Mouse (Mus musculus): ENCODE measurements around the gene Zfp282. TPM values are rescaled to one million over a fixed set of nuclear protein-coding genes. Genes with fewer than 3 reads are reported as not detected.

Zfp282 gene
- total RNA-seq, 2 experiments from 2014 or later = 10.2 to 10.4 TPM

DNA sequence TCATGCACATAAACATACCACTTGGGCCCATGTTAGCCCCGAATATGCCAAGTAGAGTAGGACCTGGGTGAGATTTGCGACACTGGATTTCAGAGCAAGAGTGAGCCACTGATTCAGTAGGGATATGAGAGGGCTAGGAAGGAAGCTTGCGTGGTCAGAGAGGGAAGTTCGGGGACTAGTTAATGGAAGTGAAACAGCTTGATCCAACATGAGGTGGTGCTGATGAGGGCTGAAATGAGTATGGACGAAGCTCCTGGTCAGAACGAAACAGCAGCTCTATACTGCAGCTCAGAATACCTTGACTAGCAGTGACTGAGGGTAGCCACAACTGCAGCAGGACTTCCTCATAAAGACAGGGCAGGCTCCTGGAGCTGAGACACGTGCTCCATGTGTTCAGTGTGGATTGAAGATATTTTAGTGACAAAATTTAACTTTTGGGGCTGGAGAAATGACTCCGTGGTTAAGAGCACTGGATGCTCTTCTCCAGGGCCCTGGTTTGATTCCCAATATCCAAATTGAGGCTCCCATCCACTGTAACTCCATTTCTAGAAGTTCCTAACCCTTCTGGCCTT is 11.9 kb downstream of the Zfp282 start:
- intact Hi-C loops (cut with DNase I) = no loop called here
- no peak for DNase-seq

DNA sequence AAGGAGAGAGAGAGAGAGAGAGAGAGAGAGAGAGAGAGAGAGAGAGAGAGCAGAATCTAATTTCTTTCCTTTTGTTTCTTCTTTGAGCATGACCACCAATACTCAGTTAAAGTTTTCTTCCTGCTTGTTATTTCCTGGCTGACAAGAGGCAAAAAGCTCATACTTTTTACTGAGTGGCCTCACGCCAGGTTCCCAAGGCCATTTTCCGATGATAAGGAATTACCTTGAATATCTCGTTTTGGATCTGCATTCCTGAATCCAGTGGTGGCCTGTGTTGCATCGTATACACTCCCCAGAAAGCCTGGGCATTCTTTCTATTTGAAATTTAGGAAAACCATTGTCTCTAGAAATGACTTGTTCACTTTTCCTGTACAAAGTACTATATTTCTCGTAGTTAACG is 22.4 kb downstream of the Zfp282 start:
- no peak for DNase-seq
- intact Hi-C loops (cut with DNase I) = no loop called here

DNA sequence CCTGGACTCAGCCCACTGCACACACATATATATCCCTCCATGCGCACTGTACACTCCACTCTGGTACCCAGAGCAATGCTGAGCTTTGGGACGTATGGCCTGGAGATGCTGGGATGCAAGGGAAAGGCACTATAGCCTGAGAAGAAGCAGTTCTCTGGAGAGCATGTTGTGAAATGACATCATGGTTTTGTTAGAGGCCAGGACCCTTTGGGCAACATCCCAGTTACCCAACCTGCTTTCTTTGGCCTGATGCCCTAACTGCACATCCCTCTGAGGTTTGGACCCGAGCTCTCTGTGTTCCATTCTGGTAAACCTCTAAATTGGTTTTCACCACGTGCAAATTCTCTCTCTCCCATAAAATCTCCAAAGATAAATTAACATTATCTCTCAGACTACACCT is 26.6 kb downstream of the Zfp282 start:
- intact Hi-C loops (cut with DNase I) = no loop called here

DNA sequence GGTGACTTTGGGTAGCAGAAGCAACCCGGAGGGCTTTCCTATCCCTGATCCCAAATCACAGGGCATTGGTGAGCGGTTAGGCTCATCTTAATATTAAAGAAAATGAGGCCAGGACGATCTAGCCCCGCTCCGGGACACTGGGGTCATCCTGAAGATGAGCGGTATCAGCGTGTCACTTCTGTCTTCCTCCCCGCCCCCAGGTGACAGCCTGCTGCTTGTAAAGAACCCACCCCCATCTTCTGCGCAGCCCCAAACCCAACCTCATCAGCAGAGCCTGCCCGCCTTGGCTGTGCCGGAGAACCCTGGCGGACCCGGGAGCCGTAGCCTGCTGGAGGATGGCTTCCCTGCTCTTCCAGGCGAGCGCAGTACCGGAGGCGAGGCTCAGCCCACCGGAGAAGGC is 27.4 kb downstream of the Zfp282 start:
- intact Hi-C loops (cut with DNase I) = no loop called here
- DNase-seq = no peak

More for the DNA sequence above, 26.6 kb downstream of the Zfp282 start:
- DNase-seq = peak; percentile 12 to 13

DNA sequence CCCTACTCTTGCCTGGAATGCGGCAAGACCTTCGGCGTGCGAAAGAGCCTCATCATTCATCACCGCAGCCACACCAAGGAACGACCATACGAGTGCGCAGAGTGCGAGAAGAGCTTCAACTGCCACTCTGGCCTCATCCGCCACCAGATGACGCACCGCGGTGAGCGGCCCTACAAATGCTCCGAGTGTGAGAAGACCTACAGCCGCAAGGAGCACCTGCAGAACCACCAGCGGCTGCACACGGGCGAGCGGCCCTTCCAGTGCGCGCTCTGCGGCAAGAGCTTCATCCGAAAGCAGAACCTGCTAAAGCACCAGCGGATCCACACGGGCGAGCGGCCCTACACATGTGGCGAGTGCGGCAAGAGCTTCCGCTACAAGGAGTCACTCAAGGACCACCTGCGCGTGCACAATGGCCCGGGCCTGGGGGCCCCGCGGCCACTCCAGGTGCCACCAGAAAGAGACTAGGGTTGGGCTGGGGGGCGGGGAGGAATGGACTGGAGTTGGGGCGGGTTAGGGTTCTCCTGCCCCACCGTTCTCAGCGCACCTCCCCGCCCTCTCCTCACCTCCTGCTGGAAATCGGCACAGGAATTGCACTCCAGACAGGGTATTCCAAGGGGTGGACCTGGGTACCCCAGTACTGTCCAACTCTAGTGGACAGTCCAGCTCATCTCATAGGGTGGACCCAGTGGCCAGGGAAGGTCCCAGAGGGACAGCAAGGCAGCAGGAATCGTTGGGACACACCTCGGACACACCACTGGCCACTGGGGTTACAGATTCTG is 28.1 kb downstream of the Zfp282 start:
- intact Hi-C loops (cut with DNase I) = no loop called here
- DNase-seq = no peak

DNA sequence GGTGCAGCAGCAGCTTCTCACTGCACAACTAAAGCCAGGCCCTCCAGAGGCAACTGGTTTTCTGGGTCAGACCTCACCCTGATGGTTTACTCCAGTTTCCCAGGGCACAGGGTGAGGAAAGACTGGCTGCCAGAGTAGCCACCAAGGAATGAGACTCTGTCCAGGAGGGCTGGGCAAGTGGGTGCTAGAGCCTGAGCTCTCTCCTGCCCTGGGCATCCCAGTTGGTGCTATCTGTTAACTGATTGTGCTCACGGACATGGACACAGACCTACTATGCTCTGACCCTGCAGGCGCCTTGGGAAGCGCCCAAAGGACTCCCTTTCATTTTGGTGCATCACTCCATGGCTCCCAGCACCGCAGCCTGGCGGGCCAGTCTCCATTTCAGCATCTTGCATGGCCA is 29.3 kb downstream of the Zfp282 start:
- intact Hi-C loops (cut with DNase I) = no loop called here
- no peak for DNase-seq

DNA sequence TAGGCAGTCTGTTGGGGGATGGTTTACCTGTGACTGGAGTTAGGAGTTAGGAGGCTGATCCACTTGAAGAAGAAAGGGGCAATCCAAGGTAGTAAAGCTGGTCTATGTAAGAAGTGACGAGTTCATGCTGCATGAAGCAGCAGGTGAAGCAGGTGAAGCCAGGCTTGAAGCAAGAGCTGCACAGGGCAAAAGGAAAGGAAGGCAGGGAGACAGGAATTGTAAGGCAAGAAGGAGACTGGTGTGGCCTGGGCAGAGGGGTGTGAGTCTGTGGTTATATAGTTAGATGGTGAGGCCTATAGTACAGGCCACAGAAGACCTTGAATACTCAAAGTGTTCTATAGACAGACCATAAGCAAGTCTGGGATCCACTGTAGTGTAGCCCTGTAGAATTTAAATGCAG is 32.0 kb downstream of the Zfp282 start:
- intact Hi-C loops (cut with DNase I) = no loop called here
- DNase-seq = no peak

DNA sequence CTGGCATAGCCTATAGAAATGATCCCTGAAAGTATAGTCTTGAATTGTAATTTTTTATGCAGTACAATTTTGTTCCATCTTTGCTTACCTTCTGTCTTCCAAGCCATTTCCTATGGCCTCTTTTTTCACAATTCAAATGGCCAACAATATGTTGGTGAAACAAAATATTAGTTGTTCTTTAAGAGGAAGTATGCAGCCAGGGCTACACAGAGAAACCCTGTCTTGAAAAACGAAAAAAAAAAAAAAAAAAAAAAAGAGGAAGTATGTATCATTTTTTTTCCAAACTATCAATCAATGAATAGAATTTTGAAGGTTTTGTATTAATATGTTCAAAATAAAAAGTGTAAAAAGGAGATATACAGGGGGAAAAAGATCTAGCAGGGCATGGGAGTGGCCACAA is 34.6 kb downstream of the Zfp282 start:
- intact Hi-C loops (cut with DNase I) = no loop called here
- no peak for DNase-seq

DNA sequence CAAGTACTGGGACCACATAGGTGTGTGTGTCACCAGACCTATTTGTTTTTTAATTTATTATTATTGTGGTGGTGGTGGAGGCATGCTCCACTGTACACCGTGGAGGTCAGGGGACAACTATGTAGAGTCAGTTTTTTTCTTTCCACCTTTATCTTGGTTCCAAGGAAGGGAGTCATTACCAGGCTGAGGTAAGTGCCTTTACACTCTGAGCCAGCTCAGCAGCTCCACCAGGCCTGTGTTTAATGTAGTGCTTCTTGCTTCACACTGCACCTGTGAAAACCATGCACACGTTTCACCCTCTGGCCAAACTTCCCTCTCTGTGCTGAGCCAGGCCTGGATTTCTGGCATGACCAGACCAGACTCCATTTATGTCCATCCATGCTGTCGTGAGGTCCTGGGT is 36.0 kb downstream of the Zfp282 start:
- intact Hi-C loops (cut with DNase I) = no loop called here
- no peak for DNase-seq

DNA sequence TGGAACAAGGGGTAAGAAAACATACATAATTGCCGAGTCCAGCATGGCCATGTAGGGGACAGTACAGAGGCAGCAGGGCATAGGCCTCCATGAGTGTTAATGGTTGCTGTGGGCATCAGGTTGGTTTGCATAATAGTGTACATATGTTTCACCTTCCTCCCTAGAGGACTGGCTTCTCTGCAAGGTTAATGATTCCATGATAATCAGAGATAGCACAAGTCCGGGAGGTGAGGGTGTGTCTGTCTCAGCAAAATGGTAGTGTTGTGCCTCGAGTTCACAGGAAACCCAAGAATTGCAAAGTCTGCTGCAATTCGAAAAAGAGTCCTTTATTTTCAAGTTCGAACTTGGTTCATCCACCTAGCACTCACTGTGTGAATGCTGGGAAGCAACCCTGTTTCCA is 40.0 kb downstream of the Zfp282 start:
- no peak for DNase-seq
- intact Hi-C loops (cut with DNase I) = no loop called here

DNA sequence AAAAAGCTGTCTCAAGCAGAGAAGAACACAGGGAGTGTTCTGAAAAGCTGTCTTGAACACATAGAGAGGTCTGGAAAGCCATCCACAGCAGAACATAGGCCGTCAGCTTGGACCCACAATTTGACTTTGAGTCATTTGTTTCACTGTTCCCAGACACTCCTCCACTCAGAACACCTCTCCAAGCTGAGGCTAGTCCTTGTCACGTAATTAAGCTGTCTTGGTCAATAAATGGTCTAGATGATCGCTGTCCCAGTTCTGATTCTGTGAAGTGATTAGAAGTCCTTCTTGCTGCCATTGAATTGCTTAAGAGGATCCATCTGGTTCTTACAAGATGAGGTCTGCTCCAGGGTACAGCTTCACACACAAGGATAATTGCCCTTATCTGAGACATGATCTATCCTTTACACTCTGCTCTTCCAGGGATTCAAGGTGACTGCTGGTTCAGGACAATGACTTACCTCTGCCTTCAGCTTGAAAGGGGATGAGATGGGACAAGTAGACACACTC is 41.8 kb downstream of the Zfp282 start:
- no peak for DNase-seq
- intact Hi-C loops (cut with DNase I) = no loop called here

DNA sequence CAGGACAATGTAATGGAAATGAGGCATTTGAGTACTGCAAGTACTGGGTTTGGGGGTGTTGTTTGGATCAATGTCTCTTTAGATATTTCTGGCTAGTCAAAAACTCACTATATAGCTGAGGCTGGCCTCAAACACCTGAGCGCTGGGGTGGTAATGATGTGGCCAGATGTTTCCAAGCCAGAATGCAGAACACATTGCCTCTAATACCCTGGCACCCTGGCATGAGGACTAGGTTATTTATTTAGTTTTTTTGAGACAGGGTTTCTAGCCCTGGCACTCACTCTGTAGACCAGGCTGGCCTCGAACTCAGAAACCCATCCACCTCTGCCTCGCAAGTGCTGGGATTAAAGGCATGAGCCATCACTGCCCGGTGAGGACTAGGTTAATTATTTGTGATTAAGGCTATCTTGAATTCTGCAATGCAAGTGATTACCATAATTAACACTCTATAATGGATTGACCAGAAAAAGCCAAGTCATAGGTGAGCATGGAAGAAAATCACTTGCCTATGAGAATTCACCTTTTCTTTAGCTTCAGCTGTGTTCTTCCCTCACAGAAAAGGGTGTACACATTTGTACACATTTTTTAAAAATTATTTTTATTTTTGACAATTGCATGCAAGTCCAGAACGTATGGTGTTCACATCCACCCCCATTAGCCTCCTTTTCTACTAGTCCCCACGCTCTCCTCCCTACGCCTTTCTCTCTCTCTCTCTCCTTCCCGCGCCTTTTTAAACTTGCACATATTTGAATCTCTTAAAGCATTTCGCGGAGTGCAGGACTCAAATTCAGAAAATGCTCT is 42.8 kb downstream of the Zfp282 start:
- intact Hi-C loops (cut with DNase I) = loop anchor here (1.0 kb wide), 1 partner anchor 43 kb away; the partner anchor contains the start of gene Zfp282
- DNase-seq = no peak

DNA sequence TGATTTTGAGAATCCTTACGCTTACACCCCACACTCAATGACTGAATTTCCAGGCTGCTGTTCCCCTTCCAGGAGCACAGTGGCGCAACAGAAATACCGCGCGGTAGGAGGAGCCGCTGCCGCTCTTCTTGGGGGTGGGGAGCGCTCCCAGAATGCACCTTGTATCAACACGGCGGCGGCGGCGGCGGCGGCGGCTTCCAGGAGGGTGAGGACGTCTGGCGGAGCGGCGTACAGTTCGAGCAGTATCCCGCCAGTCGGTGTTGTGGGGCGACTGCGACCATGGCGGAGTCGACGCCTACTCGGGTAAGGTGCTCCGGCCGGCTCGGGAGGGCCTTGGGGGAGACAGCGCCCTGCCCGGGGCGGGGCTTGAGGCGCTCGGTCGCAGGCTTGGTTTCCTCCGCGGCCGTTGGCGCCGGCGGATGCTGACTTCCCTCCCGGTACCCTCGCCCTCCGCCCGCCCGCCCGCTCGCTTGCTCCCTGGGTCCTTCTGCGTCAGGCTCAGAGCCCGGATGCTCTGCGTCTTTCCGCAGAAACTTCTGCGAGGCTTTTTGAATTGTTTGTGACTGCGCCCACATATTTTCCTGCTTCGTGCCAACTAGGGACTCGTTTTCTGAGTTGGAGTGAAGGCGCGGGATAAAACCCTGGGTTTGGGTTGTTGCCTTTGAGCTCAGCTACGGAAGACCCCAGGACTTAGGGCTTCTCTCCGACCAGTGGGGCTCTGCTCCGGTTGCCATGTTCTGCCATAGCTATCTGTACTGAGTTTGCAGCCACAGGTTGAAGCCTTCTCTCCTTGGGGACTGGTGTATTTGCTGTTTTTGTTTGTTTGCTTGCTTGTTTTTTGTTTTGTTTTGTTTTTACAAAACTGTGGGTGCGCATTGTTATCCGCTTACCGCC is 43.7 kb downstream of the Zfp282 start, which contains the start of gene Zfp212:
Gene Zfp212 (plus strand): TSS at position 30 of the 894 bp plus-strand sequence.
- intact Hi-C loops (cut with DNase I) = loop anchor here (1.0 kb wide), 1 partner anchor 43 kb away; the partner anchor contains the start of gene Zfp282

DNA sequence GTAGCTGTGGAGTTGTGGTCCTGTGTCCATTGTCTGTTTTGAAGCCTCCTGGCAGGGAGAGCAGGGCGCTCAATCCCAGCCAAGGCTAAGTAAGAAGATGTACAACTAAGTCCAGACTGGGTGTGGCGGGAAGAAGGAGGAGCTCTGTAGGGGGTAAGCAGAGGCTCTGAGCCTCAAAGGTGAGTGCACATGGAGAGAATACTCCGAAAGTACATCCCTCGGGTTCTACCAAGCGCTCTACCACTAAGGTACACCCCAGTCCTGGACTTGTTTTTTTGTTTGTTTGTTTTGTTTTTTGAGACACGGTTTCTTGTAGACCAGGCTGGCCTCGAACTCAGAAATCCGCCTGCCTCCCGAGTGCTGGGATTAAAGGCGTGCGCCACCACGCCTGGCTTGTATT is 65.5 kb downstream of the Zfp282 start:
- DNase-seq = no peak
- intact Hi-C loops (cut with DNase I) = no loop called here

More for the DNA sequence above, 43.7 kb downstream of the Zfp282 start, which contains the start of gene Zfp212:
- peak; percentile 91 for DNase-seq

DNA sequence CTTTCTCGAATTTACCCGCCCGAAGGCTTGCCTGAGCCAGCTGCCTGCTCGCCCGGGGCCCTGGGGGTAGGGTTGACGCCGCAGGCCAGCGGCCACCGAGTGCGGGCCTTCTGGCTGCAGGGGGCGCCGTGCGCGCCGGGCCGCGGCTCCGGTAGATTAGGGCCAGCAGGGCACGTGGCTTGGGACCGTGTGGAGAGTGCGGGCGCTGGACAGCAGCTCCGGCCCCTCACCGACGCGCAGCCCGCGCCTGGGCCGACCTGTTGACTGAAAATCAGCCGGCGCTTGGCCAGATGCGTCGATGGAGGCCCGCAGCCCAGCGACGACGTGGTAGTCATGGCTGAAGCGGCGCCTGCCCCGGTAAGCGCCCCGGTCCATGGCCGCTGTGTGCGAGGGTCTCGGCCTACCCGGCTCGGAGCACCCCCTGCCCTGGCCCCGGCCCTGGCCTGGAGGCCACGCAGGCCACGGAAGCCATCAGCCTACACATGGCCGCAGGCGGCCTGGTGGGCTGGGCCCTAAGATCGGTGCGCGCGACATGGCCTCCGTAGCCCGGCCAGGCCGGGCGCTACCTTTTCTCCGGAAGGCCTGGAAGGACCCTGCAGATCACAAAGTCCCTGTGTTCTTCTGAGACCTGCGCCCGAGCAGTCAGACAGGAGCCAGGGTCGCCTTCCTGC is 66.2 kb downstream of the Zfp282 start:
- intact Hi-C loops (cut with DNase I) = no loop called here
- DNase-seq = peak; percentile 70 to 71

DNA sequence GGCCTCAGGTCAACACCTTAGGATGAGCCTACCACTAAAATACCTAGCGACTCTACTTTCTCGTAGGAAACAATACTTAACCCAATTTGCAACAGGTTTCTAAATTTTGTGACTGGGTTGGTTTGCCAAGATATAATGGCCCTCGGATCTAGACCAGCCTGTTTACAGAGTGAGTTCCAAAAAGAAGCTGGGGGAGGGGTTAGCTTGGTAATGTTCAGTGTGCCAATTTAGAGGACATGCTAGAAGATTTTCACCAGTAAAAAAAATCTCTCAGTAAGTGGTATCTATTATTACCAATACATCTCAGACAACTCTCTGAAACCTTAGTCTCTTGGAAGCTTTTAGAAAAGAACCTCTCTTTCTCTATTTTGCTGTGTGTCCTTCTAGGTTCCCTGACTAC is 66.7 kb downstream of the Zfp282 start:
- no peak for DNase-seq
- intact Hi-C loops (cut with DNase I) = no loop called here

DNA sequence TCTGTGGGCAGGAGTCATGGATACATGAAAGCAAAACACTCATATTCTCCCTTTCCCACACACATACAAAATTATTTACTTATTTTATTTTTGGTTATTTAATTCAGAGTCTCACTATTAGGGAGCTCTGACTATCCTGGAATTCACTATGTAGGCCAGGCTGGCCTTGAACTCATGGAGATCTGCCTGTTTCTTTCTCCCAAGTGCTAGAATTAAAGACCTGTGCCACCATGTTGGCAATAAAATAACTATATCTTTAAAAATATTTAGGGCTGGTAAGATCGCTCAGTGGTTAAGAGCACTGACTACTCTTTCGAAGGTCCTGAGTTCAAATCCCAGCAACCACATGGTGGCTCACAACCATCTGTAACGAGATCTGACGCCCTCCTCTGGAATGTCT is 70.4 kb downstream of the Zfp282 start:
- intact Hi-C loops (cut with DNase I) = no loop called here
- DNase-seq = no peak

DNA sequence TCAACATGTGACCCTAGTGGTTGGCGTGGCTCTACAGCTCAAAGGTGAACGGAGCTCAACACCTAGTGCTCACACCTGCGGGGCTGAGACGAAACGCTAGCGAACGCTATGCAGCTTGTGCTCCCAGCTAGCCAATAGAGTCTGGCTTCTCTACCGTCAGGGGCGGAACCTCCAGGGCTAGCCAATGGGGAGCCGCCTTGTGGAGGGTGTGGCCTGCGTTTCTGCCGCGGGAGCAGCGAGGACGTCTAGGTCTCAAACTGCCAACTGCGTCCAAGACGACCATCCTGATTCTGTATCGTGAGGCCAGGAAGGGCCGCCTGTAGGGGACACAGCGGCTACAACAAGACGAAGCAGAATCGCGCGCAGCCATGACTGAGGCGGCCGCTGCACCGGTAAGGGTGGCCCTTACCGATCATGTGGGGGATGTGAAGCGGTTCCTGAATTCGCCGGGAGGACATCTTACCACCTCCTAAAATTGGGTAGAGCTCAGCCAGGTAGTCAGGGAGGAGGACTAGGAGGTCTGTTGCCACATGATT is 76.3 kb downstream of the Zfp282 start, which contains the start of gene Zfp956:
Gene Zfp956 (plus strand): TSS at position 200 of the 536 bp plus-strand sequence.
- intact Hi-C loops (cut with DNase I) = no loop called here
- peak; percentile 96 for DNase-seq

DNA sequence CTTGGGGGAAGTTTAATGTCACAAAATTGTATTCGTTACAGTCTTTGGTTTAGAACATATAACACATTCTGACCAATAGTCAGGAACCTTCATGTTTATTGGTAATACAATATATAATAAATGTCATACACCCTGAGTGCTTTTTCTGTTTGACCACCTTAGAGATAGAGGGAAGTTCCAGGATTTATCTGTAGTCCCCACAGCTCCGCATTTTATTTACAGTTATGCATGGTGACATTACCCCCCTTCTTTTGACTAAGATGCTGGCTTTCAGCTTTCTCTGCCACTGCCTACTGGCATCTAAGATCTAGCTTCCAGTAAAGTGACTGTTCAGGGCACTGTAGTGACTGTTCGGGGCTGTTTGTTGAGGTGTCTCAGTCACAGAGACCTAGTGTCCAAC is 77.4 kb downstream of the Zfp282 start:
- intact Hi-C loops (cut with DNase I) = no loop called here
- DNase-seq = no peak
